Mouse (Mus musculus) adrenal gland, adult (tissue): ENCODE data around the gene Samd4b.
A peak's percentile ranks its signal among the peaks of the same experiment; 100 is the strongest.
"Not testable (repeated sequence)": the region's sequence is repeated elsewhere in the genome, so short reads cannot be mapped to it uniquely, and the experiment has no call there.

ENCODE experiments used
- DNase-seq, 2 experiments: peaks; one replicate each; pipeline ENCODE4 v3.0.0; 2022 to 2023; ENCODE audit warnings: low spot score in 1 of 2; ENCODE audit not compliant: inconsistent age in 2 of 2

Gene Samd4b

DNA sequence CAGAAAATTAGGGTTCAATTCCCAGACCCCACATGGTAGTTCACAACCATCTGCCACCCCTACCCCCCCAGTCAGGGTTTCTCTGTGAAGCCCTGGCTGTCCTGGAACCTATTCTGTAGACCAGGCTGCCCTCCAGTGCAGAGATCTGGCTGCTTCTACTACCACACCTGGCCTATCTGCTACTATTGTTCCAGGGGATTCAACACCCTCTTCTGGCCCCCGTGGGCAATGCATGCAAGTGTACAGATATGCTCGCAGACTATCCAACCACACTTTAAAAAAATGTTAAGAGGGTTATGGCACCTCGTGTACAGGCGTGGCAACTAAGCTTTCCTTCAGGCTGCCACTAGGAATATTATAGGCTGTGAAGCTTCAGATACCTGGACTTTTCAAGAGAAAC, 185.1 kb downstream of the Samd4b start:
- no peak for DNase-seq

DNA sequence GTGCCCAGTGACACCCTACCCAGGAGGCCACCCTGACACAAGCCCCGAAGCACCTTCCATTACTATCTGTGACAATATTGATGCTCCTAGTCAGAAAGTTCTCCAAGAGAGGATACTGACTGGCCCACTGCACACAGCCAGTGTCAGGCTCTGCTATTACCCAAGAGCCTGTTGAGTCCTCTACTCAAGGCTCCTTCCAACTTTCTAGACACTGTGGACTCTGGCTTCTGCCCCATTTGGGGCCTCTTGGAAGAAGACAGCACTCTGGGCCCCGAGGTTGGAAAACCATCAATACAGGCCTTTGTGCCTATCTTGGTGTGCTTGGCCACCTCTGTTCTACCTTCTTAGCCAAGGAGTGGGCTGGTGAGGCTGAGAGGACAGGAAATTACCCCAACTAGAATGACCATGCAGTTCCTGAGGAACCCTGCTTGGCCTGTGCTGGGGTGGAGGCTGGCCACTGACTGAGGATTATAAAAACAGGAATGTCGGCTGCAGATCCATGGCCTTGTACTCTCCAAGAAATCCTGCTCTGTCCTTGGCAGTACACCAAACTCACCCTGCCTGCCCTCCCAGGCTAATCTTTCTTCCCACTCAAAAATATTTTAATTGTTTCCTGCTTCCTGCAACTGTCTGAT, 187.0 kb downstream of the Samd4b start:
- DNase-seq, result peak; percentile 86 to 93

DNA sequence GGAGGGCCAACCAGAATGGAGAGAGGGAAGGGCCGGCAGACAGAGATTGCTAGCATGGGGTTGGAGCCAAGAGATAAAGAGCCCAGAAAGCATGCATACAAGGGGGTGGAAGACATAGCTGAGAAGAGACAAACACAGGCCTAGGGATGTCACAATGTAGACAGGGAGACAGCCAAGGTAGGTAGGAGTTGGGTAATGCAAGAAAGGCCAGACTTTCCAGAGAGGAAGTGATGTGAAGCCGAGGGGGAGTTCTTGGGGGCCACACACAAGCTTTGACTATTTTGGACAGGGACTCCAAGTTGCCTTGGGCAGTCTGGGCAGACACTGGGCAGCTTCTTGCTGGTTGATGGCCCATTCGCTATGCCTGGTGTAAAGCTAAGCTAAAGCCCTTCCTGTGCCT, 196.0 kb downstream of the Samd4b start:
- DNase-seq, result no peak

GRCm38 (mm10) chr7:28401030-28401429, 196.9 kb downstream of the Samd4b start:
- no peak for DNase-seq

DNA sequence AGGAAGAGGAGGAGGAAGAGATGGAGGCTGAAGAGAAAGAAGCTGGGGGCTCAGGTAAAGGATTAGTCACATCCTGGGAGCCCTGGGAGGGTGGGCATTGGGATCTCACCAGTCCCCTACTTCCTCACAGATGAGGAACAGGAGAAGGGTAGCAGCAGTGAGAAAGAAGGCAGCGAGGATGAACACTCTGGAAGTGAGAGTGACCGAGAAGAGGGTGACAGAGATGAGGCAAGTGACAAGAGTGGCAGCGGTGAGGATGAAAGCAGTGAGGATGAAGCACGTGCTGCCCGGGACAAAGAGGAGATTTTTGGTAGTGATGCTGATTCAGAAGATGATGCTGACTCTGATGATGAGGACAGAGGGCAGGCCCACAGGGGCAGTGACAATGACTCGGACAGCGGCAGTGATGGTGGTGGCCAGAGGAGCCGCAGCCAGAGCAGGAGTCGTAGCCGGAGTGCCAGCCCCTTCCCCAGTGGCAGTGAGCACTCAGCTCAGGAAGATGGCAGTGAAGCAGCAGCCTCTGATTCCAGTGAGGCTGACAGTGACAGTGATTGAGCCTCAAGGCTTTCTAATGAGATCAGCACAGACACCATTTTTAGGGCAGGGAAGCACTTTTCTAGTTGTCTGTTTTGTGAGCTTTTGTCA, 199.1 kb downstream of the Samd4b start:
- DNase-seq, result no peak

- DNase-seq, result no peak
Measured at GRCm38 (mm10) chr7:28398000-28398399, 199.9 kb downstream of the Samd4b start.

DNA sequence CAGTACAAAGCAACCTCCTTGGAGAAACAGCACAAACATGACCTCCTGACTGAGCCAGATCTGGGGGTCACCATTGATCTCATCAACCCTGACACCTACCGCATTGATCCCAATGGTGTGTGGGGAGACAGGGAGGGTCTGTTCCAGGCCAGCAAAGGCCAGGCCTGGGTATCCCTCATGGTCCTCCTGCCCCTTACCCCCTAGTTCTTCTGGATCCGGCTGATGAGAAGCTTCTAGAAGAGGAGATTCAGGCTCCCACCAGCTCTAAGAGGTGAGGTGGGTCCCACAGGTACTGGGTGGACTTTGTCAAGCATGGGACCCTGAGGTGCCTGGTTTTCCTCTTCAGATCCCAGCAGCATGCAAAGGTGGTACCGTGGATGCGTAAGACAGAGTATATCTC, 202.5 kb downstream of the Samd4b start:
- DNase-seq, result no peak

DNA sequence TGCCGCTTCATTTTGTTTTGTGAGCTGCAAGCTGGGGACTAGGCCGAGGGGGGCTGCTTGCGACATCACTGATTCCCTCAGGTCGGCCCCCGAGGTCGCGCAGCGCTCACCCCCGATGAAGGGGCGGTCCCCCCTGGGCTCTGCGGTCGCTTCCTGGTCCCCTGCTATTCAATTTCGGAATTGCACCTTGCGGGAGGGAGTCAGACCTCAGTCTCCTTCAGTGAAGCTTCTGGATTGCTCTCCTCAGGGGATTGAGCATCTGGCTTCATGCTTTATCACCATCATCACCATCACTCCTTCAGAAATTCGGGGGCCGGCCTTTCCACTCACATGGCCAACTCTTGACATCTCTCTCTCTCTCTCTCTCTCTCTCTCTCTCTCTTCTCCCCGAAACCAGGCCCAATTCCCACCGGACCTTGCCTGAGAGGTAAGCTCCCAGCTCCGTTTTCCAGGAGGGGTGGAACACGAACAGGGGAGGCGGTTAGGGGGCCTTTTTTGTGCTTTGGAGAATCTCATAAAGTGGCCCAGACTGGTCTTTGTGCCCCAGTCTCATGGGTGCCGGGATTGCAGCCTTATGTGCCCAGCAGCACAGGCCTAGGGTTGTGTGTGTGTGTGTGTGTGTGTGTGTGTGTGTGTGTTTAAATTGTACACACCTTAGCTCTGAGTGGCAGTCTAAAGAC, 204.5 kb downstream of the Samd4b start:
- DNase-seq, result peak in 1 of 2 experiments; percentile 15

GRCm38 (mm10) chr7:28392429-28393271, 205.3 kb downstream of the Samd4b start, which contains the start of the genes Med29 and Paf1:
Med29 (minus strand) TSS chr7:28392708.
Paf1 (plus strand) TSS chr7:28392951.
- peak; percentile 98 to 99 for DNase-seq

DNA sequence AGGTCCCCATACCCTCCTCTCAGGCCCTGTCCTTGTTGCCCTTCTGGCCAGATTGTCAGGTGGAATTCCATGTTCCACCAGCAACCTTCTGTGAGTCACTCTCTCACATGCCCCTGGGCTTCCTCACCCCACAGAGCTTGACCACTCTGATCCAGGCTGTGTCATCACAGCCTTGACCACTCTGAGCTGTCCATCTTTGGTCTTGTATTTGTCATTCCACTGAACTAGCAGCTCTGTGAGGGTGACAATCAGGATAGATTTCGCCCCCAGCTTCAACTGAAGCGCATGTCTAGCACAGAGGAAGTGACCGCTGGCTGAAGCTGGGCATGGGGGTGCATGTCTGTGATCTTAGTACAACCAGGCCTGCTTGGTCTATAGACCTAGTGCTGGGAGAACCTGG, 207.6 kb downstream of the Samd4b start:
- DNase-seq, result peak; percentile 53 to 68

- DNase-seq, result not testable (repeated sequence)
Measured at GRCm38 (mm10) chr7:28387384-28387783, 210.6 kb downstream of the Samd4b start.

DNA sequence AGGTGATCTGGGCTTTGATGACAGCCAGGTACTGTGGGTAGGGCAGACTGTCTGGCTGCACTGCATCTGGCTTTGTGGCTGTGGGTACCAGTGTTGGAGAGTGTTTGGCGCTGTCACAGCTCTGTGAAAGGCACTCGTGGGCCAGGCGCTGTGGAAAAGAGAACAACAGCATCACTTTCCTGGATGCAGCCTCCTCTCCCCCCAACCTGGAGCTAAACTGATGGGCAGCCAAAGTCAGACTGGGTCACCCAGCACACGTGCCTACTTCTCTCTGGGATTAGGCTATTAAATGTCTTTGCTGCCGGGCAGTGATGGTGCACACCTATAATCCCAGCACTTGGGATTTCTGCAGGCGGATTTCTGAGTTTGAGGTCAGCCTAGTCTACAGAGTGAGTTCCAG, 211.1 kb downstream of the Samd4b start:
- DNase-seq, result not testable (repeated sequence)

- peak; percentile 82 to 92 for DNase-seq
Measured at GRCm38 (mm10) chr7:28386462-28386861, 211.5 kb downstream of the Samd4b start.

- DNase-seq, result peak in 1 of 2 experiments; percentile 60
Measured at GRCm38 (mm10) chr7:28386007-28386406, 211.9 kb downstream of the Samd4b start.

DNA sequence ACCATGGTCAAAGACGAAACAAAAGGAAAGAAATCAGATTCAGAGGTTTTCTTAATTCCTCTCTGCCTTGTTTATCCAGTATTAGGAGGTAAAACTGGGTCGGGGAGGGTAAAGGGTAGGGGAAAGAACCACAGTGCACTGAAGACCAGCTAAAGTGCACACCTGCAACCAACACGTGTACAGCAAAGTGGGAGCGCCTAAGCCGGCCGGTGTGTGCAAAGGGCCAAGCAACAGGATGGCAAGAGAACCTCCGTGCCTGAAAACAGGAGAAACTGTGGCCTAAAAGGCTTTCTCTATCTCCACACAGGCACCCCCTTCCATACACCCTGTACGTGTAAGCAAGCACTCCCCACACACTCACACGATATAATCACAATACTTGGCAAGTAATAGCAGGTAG, 212.7 kb downstream of the Samd4b start:
- no peak for DNase-seq

- no peak for DNase-seq
Measured at GRCm38 (mm10) chr7:28384162-28384561, 213.8 kb downstream of the Samd4b start.

GRCm38 (mm10) chr7:28383606-28384005, 214.3 kb downstream of the Samd4b start:
- peak in 1 of 2 experiments; percentile 64 for DNase-seq

DNA sequence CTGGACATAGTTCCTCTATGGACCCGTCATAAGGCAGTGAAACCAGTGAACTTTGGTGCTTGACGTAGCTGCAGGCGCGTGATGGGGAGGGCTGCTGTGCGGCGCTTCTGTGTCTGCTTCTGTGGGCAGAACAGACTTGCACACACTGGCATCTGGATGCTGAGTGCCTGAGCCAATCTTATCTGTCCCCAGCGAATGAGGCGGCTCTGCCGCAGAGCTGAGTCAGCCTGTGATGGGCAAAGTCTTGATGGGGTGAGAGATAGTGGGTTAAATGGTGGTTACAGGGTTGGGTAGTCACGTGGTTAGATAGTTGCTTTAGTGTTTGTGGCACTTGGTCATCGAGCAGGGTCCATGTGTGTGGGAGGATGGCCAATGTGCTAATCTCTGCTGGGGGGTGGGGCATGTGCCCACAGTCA, 215.0 kb downstream of the Samd4b start:
- DNase-seq, result peak; percentile 82 to 86

- DNase-seq, result no peak
Measured at GRCm38 (mm10) chr7:28382347-28382951, 215.5 kb downstream of the Samd4b start.

DNA sequence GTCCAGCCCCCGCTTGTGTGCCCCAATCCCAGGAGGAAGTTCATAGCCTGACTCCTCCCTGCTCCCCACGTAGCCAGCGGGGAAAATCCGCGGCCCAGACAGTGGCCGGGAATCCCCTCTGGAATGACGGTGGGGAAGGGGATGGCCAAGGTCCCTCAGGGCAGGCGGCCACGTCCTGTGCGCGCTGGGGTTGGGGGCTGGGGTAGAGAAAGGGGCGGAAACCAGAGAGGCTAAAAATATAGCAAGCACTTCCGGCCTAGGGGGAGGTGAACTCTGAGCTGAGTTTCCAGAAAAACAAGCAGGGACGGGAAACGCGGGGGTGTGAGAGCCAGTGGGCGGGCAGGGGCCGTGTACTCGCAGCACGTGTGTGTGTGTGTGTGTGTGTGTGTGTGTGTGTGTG, 216.0 kb downstream of the Samd4b start:
- peak; percentile 88 to 96 for DNase-seq
